Mouse (Mus musculus): ENCODE results near the gene Btbd3.

- TF ChIP-seq CTCF (IDR thresholded peaks at IDR 0.05; ENCODE audit: extremely low read depth, insufficient read length, insufficient replicate concordance, low read depth, low read length) (no peak), POLR2A (IDR thresholded peaks at IDR 0.05; ENCODE audit: low read depth, low read length) (no peak)
Measured at GRCm38 (mm10) chr2:138322270-138323114, 66.1 kb downstream of the Btbd3 start.

Data from small intestine, adult 2 months (tissue).